Mouse (Mus musculus): Measurements from ENCODE around the gene Rell1. TPM values are rescaled to one million over a fixed set of nuclear protein-coding genes. Genes with fewer than 3 reads are reported as not detected.
A peak's percentile ranks its signal among the peaks of the same experiment; 100 is the strongest.

The Rell1 gene
- polyA plus RNA-seq, 1 experiment from 2014 or later = 10.7 TPM

DNA sequence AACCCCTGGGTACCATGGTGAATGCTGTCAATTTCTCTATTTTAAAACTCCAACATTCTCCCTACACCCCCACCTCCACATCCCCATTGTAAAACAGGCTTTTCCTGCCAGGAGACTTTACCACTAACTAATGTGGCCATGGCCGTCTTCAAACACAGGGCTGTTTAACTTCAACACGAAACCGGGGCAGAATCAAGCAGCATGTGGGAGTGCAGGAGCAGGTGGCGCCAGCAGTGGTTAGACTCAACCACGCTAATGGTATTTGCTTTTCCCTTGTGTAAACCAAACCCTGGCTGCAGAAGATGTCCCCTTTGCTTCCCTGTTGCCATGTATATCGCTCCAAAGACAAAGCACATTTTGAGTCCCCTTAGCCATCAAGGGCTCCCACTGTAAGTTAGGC, 76.8 kb downstream of the Rell1 start:
- WGBS = 72% methylated on average over 6 of the region's 6 CpGs
- Histone ChIP-seq H3K36me3 (ENCODE audit: control insufficient read depth, insufficient read depth, low read length) (no peaks in the 10 kb centered on the region), H3K27ac (ENCODE audit: low read depth, low read length) (no peak overlapping the region), H3K27me3 (ENCODE audit: control insufficient read depth, insufficient read depth, low read length) (no peaks in the 10 kb centered on the region), H3K4me2 (ENCODE audit: low read depth) (no peak overlapping the region), H3K4me3 (ENCODE audit: low read depth, low read length) (no peak overlapping the region), H3K9me3 (ENCODE audit: control insufficient read depth, low read length) (no peaks in the 10 kb centered on the region), H3K4me1 (ENCODE audit: control insufficient read depth, insufficient read depth, low read length) (no peaks in the 10 kb centered on the region), H3K9ac (ENCODE audit: low read length) (no peak overlapping the region)
- ATAC-seq (ENCODE audit: insufficient read depth, low FRiP score, low TSS enrichment) = no peak
- no peak for DNase-seq (ENCODE audit: low spot score)

DNA sequence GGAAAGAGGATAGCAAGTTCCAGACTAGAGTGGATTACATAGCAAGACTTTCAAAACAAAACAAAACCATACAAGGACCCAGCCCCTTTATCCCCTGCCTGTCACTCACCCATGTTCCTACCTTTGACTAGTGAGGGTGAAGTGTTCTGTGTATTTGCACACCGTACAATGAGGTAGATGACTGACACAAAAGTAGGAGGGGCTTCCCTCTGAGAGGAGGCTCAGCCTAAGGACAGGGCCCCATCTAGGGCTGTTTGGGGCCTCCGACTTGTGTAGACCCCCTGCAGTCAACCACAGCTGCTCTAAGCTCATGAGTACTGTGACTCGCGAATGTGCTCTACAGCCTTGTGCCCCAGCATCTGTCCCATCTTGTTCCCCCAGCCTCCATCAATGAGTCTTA, 77.5 kb downstream of the Rell1 start:
- Histone ChIP-seq H3K27me3 (ENCODE audit: control insufficient read depth, insufficient read depth, low read length) (no peaks in the 10 kb centered on the region), H3K4me1 (ENCODE audit: control insufficient read depth, insufficient read depth, low read length) (no peaks in the 10 kb centered on the region), H3K36me3 (ENCODE audit: control insufficient read depth, insufficient read depth, low read length) (no peaks in the 10 kb centered on the region), H3K4me3 (ENCODE audit: low read depth, low read length) (no peak overlapping the region), H3K9ac (ENCODE audit: low read length) (no peak overlapping the region), H3K4me2 (ENCODE audit: low read depth) (no peak overlapping the region), H3K9me3 (ENCODE audit: control insufficient read depth, low read length) (no peaks in the 10 kb centered on the region), H3K27ac (ENCODE audit: low read depth, low read length) (no peak overlapping the region)
- DNase-seq (ENCODE audit: low spot score) (no peak), ATAC-seq (ENCODE audit: insufficient read depth, low FRiP score, low TSS enrichment) (no peak)
- WGBS = 80% methylated on average over 4 of the region's 4 CpGs

DNA sequence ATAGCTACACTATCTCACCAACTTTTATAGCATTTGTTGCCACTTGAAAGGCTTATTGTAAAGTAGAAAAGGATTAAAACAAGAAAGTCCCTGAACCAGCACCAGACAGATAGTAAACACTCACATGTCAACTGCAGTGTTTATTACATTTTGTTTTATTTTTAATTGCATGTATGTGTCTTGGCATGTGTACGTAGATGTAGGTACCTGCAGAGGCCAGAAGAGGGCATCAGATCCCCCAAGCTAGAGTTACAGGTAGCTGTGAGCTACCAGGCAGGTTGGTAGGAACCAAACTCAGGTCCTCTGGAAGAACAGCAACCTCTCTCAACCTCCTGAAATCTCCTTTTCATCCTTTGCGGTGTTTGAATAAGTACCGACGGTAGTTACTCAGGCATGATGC, 81.6 kb downstream of the Rell1 start:
- WGBS = 96% methylated on average over 4 of the region's 4 CpGs
- no peaks in the 10 kb centered on the region for H3K27me3 ChIP-seq (ENCODE audit: control insufficient read depth, insufficient read depth, low read length)
- DNase-seq (ENCODE audit: low spot score) = no peak
- ATAC-seq (ENCODE audit: insufficient read depth, low FRiP score, low TSS enrichment) = no peak
- H3K27ac ChIP-seq (ENCODE audit: low read depth, low read length) = no peak overlapping the region
- H3K36me3 ChIP-seq (ENCODE audit: control insufficient read depth, insufficient read depth, low read length) = no peaks in the 10 kb centered on the region
- H3K9ac ChIP-seq (ENCODE audit: low read length) = no peak overlapping the region
- no peak overlapping the region for H3K4me3 ChIP-seq (ENCODE audit: low read depth, low read length)
- no peak overlapping the region for H3K4me2 ChIP-seq (ENCODE audit: low read depth)
- no peaks in the 10 kb centered on the region for H3K9me3 ChIP-seq (ENCODE audit: control insufficient read depth, low read length)
- no peaks in the 10 kb centered on the region for H3K4me1 ChIP-seq (ENCODE audit: control insufficient read depth, insufficient read depth, low read length)

DNA sequence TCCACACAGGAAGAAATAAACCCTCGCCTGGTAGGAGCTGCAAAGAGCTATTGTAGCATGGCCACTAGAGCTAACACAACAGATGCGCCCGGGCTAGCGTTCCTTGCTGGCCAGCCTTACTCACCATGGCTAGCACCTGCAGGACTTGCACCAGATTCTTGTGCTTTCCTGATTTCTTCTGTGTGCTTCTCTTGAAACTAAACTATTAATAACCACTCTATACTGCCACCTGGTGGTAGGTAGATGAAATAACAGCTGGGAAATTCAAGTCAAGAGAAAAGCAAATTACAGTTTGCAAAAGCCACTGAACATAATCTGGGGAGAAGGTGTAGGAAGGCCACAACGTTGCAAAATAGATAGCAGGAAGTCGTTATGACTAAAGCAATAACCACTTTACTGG, 82.0 kb downstream of the Rell1 start:
- Histone ChIP-seq H3K36me3 (ENCODE audit: control insufficient read depth, insufficient read depth, low read length) (no peaks in the 10 kb centered on the region), H3K27ac (ENCODE audit: low read depth, low read length) (no peak overlapping the region), H3K4me1 (ENCODE audit: control insufficient read depth, insufficient read depth, low read length) (no peaks in the 10 kb centered on the region), H3K4me3 (ENCODE audit: low read depth, low read length) (no peak overlapping the region), H3K27me3 (ENCODE audit: control insufficient read depth, insufficient read depth, low read length) (no peaks in the 10 kb centered on the region), H3K9me3 (ENCODE audit: control insufficient read depth, low read length) (no peaks in the 10 kb centered on the region), H3K4me2 (ENCODE audit: low read depth) (no peak overlapping the region), H3K9ac (ENCODE audit: low read length) (no peak overlapping the region)
- ATAC-seq (ENCODE audit: insufficient read depth, low FRiP score, low TSS enrichment) = peak; percentile 41; the same call in 1 of the 2 replicates
- DNase-seq (ENCODE audit: low spot score) = peak; percentile 25
- WGBS = 41% methylated on average over 6 of the region's 6 CpGs

DNA sequence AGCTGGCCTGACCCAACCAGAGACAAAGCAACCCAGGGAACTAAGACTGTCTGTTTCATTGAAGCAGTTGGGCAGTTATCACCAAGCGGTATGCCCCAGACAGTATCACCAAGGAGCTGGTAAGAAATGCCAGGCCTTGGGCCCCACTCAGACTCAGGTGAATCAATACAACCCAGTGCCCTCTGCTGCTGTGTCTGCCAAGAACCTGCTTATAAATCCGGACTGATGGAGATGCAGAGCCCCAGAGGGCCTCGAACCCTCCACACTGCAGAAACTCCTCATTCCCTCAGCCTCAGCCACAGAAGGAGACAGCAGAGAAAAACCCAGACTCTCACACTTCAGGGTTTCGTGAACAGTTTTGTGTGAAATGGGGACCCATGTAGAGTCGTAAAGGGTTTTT, 82.4 kb downstream of the Rell1 start:
- ATAC-seq (ENCODE audit: insufficient read depth, low FRiP score, low TSS enrichment) (0 out of 2 replicates have a peak, but pooled peaks have one; percentile 45), DNase-seq (ENCODE audit: low spot score) (no peak)
- no peak overlapping the region for H3K9ac ChIP-seq (ENCODE audit: low read length)
- no peaks in the 10 kb centered on the region for H3K4me1 ChIP-seq (ENCODE audit: control insufficient read depth, insufficient read depth, low read length)
- H3K27me3 ChIP-seq (ENCODE audit: control insufficient read depth, insufficient read depth, low read length) = no peaks in the 10 kb centered on the region
- WGBS = 86% methylated on average over 5 of the region's 5 CpGs
- no peaks in the 10 kb centered on the region for H3K9me3 ChIP-seq (ENCODE audit: control insufficient read depth, low read length)
- H3K36me3 ChIP-seq (ENCODE audit: control insufficient read depth, insufficient read depth, low read length) = no peaks in the 10 kb centered on the region
- no peak overlapping the region for H3K4me3 ChIP-seq (ENCODE audit: low read depth, low read length)
- no peak overlapping the region for H3K4me2 ChIP-seq (ENCODE audit: low read depth)
- no peak overlapping the region for H3K27ac ChIP-seq (ENCODE audit: low read depth, low read length)

DNA sequence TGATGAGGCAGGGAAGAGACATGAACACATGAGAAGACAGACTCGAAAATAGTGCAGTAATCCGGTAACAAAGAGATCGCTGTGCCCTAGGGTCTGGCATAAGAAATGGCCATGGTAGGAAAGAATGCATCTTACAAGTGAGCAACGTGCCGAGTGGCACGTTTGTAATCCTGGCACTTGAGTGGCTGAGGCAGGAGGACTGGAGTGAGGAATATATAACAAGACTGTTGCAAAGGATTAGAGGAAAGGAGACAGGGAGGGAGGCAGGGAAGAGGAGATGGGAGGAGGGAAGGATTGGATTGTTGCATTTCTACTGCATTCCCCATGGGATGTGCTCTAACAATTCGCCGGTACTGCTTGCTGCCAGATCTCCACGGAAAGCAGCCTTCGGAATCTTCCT, 89.7 kb downstream of the Rell1 start:
- no peak overlapping the region for H3K4me2 ChIP-seq (ENCODE audit: low read depth)
- ATAC-seq (ENCODE audit: insufficient read depth, low FRiP score, low TSS enrichment) = no peak
- no peak for DNase-seq (ENCODE audit: low spot score)
- H3K27me3 ChIP-seq (ENCODE audit: control insufficient read depth, insufficient read depth, low read length) = no peaks in the 10 kb centered on the region
- no peaks in the 10 kb centered on the region for H3K36me3 ChIP-seq (ENCODE audit: control insufficient read depth, insufficient read depth, low read length)
- H3K27ac ChIP-seq (ENCODE audit: low read depth, low read length) = no peak overlapping the region
- H3K9ac ChIP-seq (ENCODE audit: low read length) = no peak overlapping the region
- H3K9me3 ChIP-seq (ENCODE audit: control insufficient read depth, low read length) = no peaks in the 10 kb centered on the region
- no peaks in the 10 kb centered on the region for H3K4me1 ChIP-seq (ENCODE audit: control insufficient read depth, insufficient read depth, low read length)
- 86% methylated on average over 10 of the region's 10 CpGs for WGBS
- no peak overlapping the region for H3K4me3 ChIP-seq (ENCODE audit: low read depth, low read length)

DNA sequence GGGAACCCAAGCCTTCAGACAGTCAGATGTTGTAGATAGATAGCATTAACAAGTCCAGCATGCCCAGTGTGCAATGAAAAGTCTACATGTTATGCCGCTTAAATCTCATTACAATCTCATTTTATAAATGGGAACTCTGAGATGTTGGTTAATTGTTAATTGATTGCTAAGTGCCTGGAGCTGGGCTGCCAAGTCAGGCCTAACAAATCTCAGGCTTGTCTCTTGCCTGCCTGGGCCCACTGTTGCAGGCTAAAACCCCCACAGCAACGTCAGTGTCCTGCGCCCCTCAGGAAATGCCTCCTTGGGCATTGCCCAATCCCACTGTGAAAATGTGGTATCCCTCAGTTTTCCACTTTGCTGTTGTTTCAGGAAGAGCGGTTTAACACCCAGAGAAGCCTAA, 92.6 kb downstream of the Rell1 start:
- peaks cover 10% of the 10 kb centered on the region for H3K4me1 ChIP-seq (ENCODE audit: control insufficient read depth, insufficient read depth, low read length)
- DNase-seq (ENCODE audit: low spot score) (no peak), ATAC-seq (ENCODE audit: insufficient read depth, low FRiP score, low TSS enrichment) (no peak)
- WGBS = 94% methylated on average over 4 of the region's 4 CpGs
- no peak overlapping the region for H3K4me3 ChIP-seq (ENCODE audit: low read depth, low read length)
- no peak overlapping the region for H3K27ac ChIP-seq (ENCODE audit: low read depth, low read length)
- H3K36me3 ChIP-seq (ENCODE audit: control insufficient read depth, insufficient read depth, low read length) = no peaks in the 10 kb centered on the region
- H3K9me3 ChIP-seq (ENCODE audit: control insufficient read depth, low read length) = no peaks in the 10 kb centered on the region
- no peak overlapping the region for H3K4me2 ChIP-seq (ENCODE audit: low read depth)
- H3K27me3 ChIP-seq (ENCODE audit: control insufficient read depth, insufficient read depth, low read length) = no peaks in the 10 kb centered on the region
- no peak overlapping the region for H3K9ac ChIP-seq (ENCODE audit: low read length)

DNA sequence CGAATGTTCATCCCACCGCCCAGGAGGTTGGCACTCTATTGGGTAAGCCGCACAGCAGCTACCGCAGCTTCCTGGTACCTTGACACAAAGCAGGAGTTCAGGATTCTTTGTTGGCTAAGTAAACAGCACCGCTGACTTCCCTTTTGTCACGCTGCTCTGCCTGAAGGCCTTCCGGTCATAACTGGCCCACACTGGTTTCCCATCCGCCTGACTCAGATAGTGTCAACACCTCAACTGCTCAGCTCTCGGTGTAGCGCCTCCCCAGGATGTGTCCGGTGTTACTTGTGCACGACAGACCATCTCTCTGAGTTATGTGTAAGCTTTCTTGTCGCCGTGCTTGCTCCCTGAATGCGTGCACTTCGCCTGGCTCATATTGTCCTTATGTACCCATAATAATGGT, 93.8 kb downstream of the Rell1 start:
- H3K4me1 ChIP-seq (ENCODE audit: control insufficient read depth, insufficient read depth, low read length) = peaks cover 10% of the 10 kb centered on the region
- H3K27ac ChIP-seq (ENCODE audit: low read depth, low read length) = no peak overlapping the region
- H3K9ac ChIP-seq (ENCODE audit: low read length) = no peak overlapping the region
- peak; percentile 26 for DNase-seq (ENCODE audit: low spot score)
- no peaks in the 10 kb centered on the region for H3K36me3 ChIP-seq (ENCODE audit: control insufficient read depth, insufficient read depth, low read length)
- no peak for ATAC-seq (ENCODE audit: insufficient read depth, low FRiP score, low TSS enrichment)
- no peaks in the 10 kb centered on the region for H3K27me3 ChIP-seq (ENCODE audit: control insufficient read depth, insufficient read depth, low read length)
- WGBS = 69% methylated on average over 16 of the region's 16 CpGs
- H3K9me3 ChIP-seq (ENCODE audit: control insufficient read depth, low read length) = no peaks in the 10 kb centered on the region
- H3K4me3 ChIP-seq (ENCODE audit: low read depth, low read length) = no peak overlapping the region
- H3K4me2 ChIP-seq (ENCODE audit: low read depth) = no peak overlapping the region

DNA sequence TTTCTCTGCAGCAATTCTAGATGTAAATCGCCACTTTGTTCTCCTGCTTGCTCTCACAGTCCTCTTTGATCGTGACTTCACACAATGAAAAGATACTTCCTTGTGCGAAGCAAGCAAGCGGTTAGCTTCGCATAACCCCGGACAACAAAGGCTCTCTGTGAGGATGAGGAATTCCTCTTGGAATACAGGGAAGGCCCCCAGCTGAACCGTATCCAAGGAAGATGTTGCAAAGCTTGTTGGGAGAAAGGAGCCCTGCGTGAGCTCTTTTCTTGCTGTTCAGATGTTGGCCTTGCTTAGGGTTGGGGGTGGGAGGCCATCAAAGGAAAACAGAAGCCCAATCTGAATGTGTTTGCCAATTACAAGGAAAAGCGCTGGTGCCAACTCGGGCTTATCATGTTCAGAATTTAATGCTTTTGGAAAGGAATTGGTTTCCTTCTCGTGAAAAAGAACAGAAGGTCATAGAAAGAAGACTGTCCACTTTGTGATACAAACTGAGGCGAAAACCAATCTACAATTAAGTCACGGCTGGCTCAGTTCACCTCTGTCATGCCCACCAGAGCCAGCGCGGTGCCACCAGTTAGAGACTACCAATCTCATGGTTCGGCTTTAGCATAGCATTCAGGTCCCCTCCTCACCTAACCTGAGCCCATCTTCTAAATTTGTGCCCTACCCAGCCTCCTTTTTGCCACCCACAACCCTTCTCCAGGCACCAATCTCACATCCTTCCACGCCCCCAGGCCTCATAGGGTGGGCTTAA, 96.3 kb downstream of the Rell1 start:
- Histone ChIP-seq H3K4me3 (ENCODE audit: low read depth, low read length) (no peak overlapping the region), H3K27me3 (ENCODE audit: control insufficient read depth, insufficient read depth, low read length) (no peaks in the 10 kb centered on the region), H3K4me1 (ENCODE audit: control insufficient read depth, insufficient read depth, low read length) (peaks cover 10% of the 10 kb centered on the region), H3K4me2 (ENCODE audit: low read depth) (no peak overlapping the region), H3K36me3 (ENCODE audit: control insufficient read depth, insufficient read depth, low read length) (no peaks in the 10 kb centered on the region), H3K9ac (ENCODE audit: low read length) (no peak overlapping the region), H3K9me3 (ENCODE audit: control insufficient read depth, low read length) (no peaks in the 10 kb centered on the region), H3K27ac (ENCODE audit: low read depth, low read length) (0 out of 2 replicates have a peak overlapping the region, but pooled peaks have one; percentile 34)
- 43% methylated on average over 17 of the region's 17 CpGs for WGBS
- ATAC-seq (ENCODE audit: insufficient read depth, low FRiP score, low TSS enrichment) (peak; percentile 77), DNase-seq (ENCODE audit: low spot score) (peak; percentile 57)

All from neural tube, embryonic 11.5 days (tissue).